Mouse (Mus musculus) C2C12 (cell line): ENCODE results near the gene Ptprk. TPM values are rescaled to one million over a fixed set of nuclear protein-coding genes. Genes with fewer than 3 reads are reported as not detected.

Source experiments
- H3K27me3 ChIP-seq: one replicate; pipeline ENCODE4 v1.6.1; 2011; ENCODE audit not compliant: control insufficient read depth, insufficient read depth, insufficient read length
- H3K36me3 ChIP-seq: one replicate; pipeline ENCODE4 v1.6.1; 2011; ENCODE audit not compliant: control insufficient read depth, insufficient read depth
- H3K4me3 ChIP-seq: one replicate; pipeline ENCODE4 v1.5.1; 2011; ENCODE audit warnings: mild to moderate bottlenecking, control low read depth; ENCODE audit not compliant: poor library complexity, insufficient read depth, severe bottlenecking
- H3K79me2 ChIP-seq: one replicate; pipeline ENCODE4 v1.6.1; 2011; ENCODE audit not compliant: control insufficient read depth, insufficient read depth
- H3K79me3 ChIP-seq: one replicate; pipeline ENCODE4 v1.6.1; 2011; ENCODE audit warnings: low read depth, control low read depth
- H3ac ChIP-seq: one replicate; pipeline ENCODE3; 2011; ENCODE audit warnings: low read depth; ENCODE audit not compliant: control insufficient read depth, insufficient read length
- CEBPB ChIP-seq: IDR thresholded peaks from one replicate; pipeline ENCODE4 v1.6.1; 2011; ENCODE audit warnings: low read depth, mild to moderate bottlenecking, control low read depth, moderate library complexity
- CTCF ChIP-seq: IDR thresholded peaks from one replicate; pipeline ENCODE4 v1.5.1; 2011; ENCODE audit not compliant: control insufficient read depth, insufficient read depth, insufficient read length
- FOSL1 ChIP-seq: IDR thresholded peaks from one replicate; pipeline ENCODE4 v1.8.0; 2011; ENCODE audit warnings: mild to moderate bottlenecking, low read length; ENCODE audit not compliant: poor library complexity, insufficient read depth, severe bottlenecking
- MAX ChIP-seq: IDR thresholded peaks from one replicate; pipeline ENCODE4 v1.6.1; 2011; ENCODE audit warnings: mild to moderate bottlenecking, control low read depth
- MYOD1 ChIP-seq: IDR thresholded peaks from one replicate; pipeline ENCODE4 v1.6.1; 2011; ENCODE audit warnings: low read depth; ENCODE audit not compliant: control insufficient read depth, insufficient read length
- MYOG ChIP-seq: IDR thresholded peaks from one replicate; pipeline ENCODE4 v1.6.1; 2011; ENCODE audit not compliant: control insufficient read depth, insufficient read length; ENCODE audit errors: extremely low read depth
- USF1 ChIP-seq: IDR thresholded peaks from one replicate; pipeline ENCODE4 v1.6.1; 2011; ENCODE audit warnings: low read depth, mild to moderate bottlenecking, control low read depth, moderate library complexity
- polyA plus RNA-seq: library from polyadenylated mRNA; unstranded; fragments of >200 nt; fragmentation: generic; extraction: Trizol; gene quantifications from one replicate; pipeline ENCODE4 v1.2.1, GENCODE M21; 2012; ENCODE audit warnings: missing spikeins

Ptprk gene
- polyA plus RNA-seq, 1 experiment, result 13.7 TPM

GRCm38 (mm10) chr10:28586565-28587138 lies 512.0 kb downstream of the Ptprk start:
- H3K36me3 ChIP-seq, result peaks cover 19% of the 10 kb centered on the region
- TF ChIP-seq CTCF (no peak), USF1 (no peak), MYOG (no peak), MYOD1 (no peak), CEBPB (no peak), MAX (no peak), FOSL1 (no peak)

GRCm38 (mm10) chr10:28588401-28588800 lies 513.8 kb downstream of the Ptprk start:
- no peaks in the 10 kb centered on the region for H3K79me2 ChIP-seq
- H3K79me3 ChIP-seq, result no peaks in the 10 kb centered on the region
- TF ChIP-seq MYOD1 (no peak), FOSL1 (no peak), CEBPB (no peak), MAX (no peak), MYOG (no peak), CTCF (no peak), USF1 (no peak)

More at GRCm38 (mm10) chr10:28586565-28587138, 512.0 kb downstream of the Ptprk start:
- Histone ChIP-seq H3K79me2 (no peaks in the 10 kb centered on the region), H3ac (no peak overlapping the region), H3K4me3 (no peak overlapping the region), H3K79me3 (no peaks in the 10 kb centered on the region), H3K27me3 (no peaks in the 10 kb centered on the region)

GRCm38 (mm10) chr10:28590822-28591221 lies 516.2 kb downstream of the Ptprk start:
- Histone ChIP-seq H3K4me3 (no peak overlapping the region), H3K36me3 (peaks cover 27% of the 10 kb centered on the region), H3K79me3 (no peaks in the 10 kb centered on the region), H3ac (no peak overlapping the region), H3K79me2 (no peaks in the 10 kb centered on the region), H3K27me3 (no peaks in the 10 kb centered on the region)
- no peak for TF ChIP-seq MYOD1
- no peak for TF ChIP-seq CTCF
- no peak for TF ChIP-seq USF1
- TF ChIP-seq MYOG, result no peak
- TF ChIP-seq MAX, result no peak
- TF ChIP-seq FOSL1, result no peak
- no peak for TF ChIP-seq CEBPB

More at GRCm38 (mm10) chr10:28588401-28588800, 513.8 kb downstream of the Ptprk start:
- Histone ChIP-seq H3K36me3 (peaks cover 27% of the 10 kb centered on the region), H3K27me3 (no peaks in the 10 kb centered on the region), H3ac (no peak overlapping the region), H3K4me3 (no peak overlapping the region)

- no peaks in the 10 kb centered on the region for H3K79me3 ChIP-seq
- H3K27me3 ChIP-seq, result no peaks in the 10 kb centered on the region
- no peak overlapping the region for H3K4me3 ChIP-seq
- H3K79me2 ChIP-seq, result no peaks in the 10 kb centered on the region
- H3K36me3 ChIP-seq, result peaks cover 11% of the 10 kb centered on the region
- no peak overlapping the region for H3ac ChIP-seq
- no peak for TF ChIP-seq USF1
- no peak for TF ChIP-seq FOSL1
- no peak for TF ChIP-seq MYOG
- no peak for TF ChIP-seq CEBPB
- TF ChIP-seq CTCF, result no peak
- TF ChIP-seq MYOD1, result no peak
- no peak for TF ChIP-seq MAX
Observed at GRCm38 (mm10) chr10:28593566-28594292, 519.1 kb downstream of the Ptprk start.

- Histone ChIP-seq H3K79me2 (no peaks in the 10 kb centered on the region), H3K36me3 (peaks cover 9% of the 10 kb centered on the region), H3K79me3 (no peaks in the 10 kb centered on the region), H3K4me3 (no peak overlapping the region), H3K27me3 (no peaks in the 10 kb centered on the region), H3ac (no peak overlapping the region)
- TF ChIP-seq CEBPB (no peak), MAX (no peak), MYOD1 (no peak), USF1 (no peak), CTCF (no peak), MYOG (no peak), FOSL1 (no peak)
Observed at GRCm38 (mm10) chr10:28596897-28597296, 522.3 kb downstream of the Ptprk start.
